Mouse (Mus musculus): ENCODE measurements at regions not wholly inside any gene's neighbourhood (a gene's known extent, or its start where the extent isn't known, plus 50 kb on each side); places are given as distances from the start of the nearest gene placed in this dataset.

DNA sequence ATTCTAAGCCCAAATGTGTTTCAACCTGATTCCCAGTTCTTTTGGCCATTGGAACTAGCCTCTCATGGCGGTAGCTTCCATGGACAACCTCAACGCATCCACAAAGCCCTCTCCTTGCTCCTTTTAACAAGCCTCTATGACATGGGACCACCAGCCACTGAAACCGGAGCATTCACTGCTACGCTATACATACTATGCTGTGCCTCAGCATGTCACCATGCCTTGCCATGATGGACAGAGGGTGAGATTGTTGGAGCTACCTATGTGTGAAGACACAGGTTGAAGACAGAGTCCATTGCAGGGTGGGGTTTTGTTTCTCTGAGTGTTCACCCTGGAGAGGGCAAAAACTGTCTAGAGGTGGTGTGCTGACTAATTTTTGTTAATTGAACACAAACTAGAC is 258.7 kb upstream of the Rnaseh2b start:
- no peak overlapping the region for H3K4me3 ChIP-seq (ENCODE audit: low read depth, low read length)
- no peaks in the 10 kb centered on the region for H3K4me1 ChIP-seq (ENCODE audit: control insufficient read depth, insufficient read depth, insufficient read length, low read length)
- H3K36me3 ChIP-seq (ENCODE audit: control insufficient read depth, insufficient read depth, low read length) = no peaks in the 10 kb centered on the region
- WGBS = 96% methylated on average over 4 of the region's 4 CpGs
- no peak for TF ChIP-seq POLR2A (IDR thresholded peaks at IDR 0.05; ENCODE audit: low read depth, low read length)
- no peaks in the 10 kb centered on the region for H3K27me3 ChIP-seq (ENCODE audit: control insufficient read depth, insufficient read depth, low read length)
- H3K27ac ChIP-seq (ENCODE audit: insufficient read depth, low read depth, low read length) = no peak overlapping the region

GRCm38 (mm10) chr14:62034664-62035063 is 257.7 kb upstream of the Rnaseh2b start:
- no peaks in the 10 kb centered on the region for H3K36me3 ChIP-seq (ENCODE audit: control insufficient read depth, insufficient read depth, low read length)
- H3K27me3 ChIP-seq (ENCODE audit: control insufficient read depth, insufficient read depth, low read length) = no peaks in the 10 kb centered on the region
- no peak overlapping the region for H3K4me3 ChIP-seq (ENCODE audit: low read depth, low read length)
- no peak overlapping the region for H3K27ac ChIP-seq (ENCODE audit: insufficient read depth, low read depth, low read length)
- TF ChIP-seq CTCF (IDR thresholded peaks at IDR 0.05; ENCODE audit: extremely low read depth, insufficient read length, insufficient replicate concordance, low read depth, low read length) = no peak
- TF ChIP-seq POLR2A (IDR thresholded peaks at IDR 0.05; ENCODE audit: low read depth, low read length) = no peak
- WGBS = 36% methylated on average over 4 of the region's 4 CpGs
- H3K4me1 ChIP-seq (ENCODE audit: control insufficient read depth, insufficient read depth, insufficient read length, low read length) = no peaks in the 10 kb centered on the region

- no peaks in the 10 kb centered on the region for H3K27me3 ChIP-seq (ENCODE audit: control insufficient read depth, insufficient read depth, low read length)
- WGBS = 86% methylated on average over 3 of the region's 3 CpGs
- H3K4me1 ChIP-seq (ENCODE audit: control insufficient read depth, insufficient read depth, insufficient read length, low read length) = no peaks in the 10 kb centered on the region
- H3K36me3 ChIP-seq (ENCODE audit: control insufficient read depth, insufficient read depth, low read length) = no peaks in the 10 kb centered on the region
- TF ChIP-seq POLR2A (IDR thresholded peaks at IDR 0.05; ENCODE audit: low read depth, low read length) = no peak
- TF ChIP-seq CTCF (IDR thresholded peaks at IDR 0.05; ENCODE audit: extremely low read depth, insufficient read length, insufficient replicate concordance, low read depth, low read length) = no peak
- H3K27ac ChIP-seq (ENCODE audit: insufficient read depth, low read depth, low read length) = no peak overlapping the region
- H3K4me3 ChIP-seq (ENCODE audit: low read depth, low read length) = no peak overlapping the region
Measured at GRCm38 (mm10) chr14:62035416-62035815, 257.0 kb upstream of the Rnaseh2b start.

GRCm38 (mm10) chr14:62037514-62037913 is 254.9 kb upstream of the Rnaseh2b start:
- no peak overlapping the region for H3K27ac ChIP-seq (ENCODE audit: insufficient read depth, low read depth, low read length)
- no peaks in the 10 kb centered on the region for H3K27me3 ChIP-seq (ENCODE audit: control insufficient read depth, insufficient read depth, low read length)
- TF ChIP-seq CTCF (IDR thresholded peaks at IDR 0.05; ENCODE audit: extremely low read depth, insufficient read length, insufficient replicate concordance, low read depth, low read length) = no peak
- no peak for TF ChIP-seq POLR2A (IDR thresholded peaks at IDR 0.05; ENCODE audit: low read depth, low read length)
- whole genome bisulfite sequencing = 38% methylated on average over 1 of the region's 1 CpGs
- H3K4me3 ChIP-seq (ENCODE audit: low read depth, low read length) = no peak overlapping the region
- no peaks in the 10 kb centered on the region for H3K4me1 ChIP-seq (ENCODE audit: control insufficient read depth, insufficient read depth, insufficient read length, low read length)
- no peaks in the 10 kb centered on the region for H3K36me3 ChIP-seq (ENCODE audit: control insufficient read depth, insufficient read depth, low read length)

DNA sequence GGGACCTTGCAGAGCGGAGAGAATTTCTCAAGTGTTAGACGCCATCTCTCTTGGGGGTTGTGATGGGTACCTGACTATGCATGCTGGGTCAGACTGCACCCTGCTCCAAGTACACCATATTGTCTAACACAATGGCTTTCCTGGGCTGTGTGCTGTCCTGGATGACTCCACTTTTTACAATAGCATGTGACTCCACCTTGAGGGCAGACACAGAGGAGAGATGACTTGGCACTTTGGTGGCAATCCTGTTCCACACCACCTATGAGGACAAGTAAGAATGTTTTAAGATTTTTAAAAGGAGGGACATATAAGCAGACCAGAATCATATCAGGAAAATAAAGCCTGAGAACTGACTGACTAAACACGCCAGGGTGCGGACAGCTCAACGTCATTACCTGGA is 254.5 kb upstream of the Rnaseh2b start:
- Histone ChIP-seq H3K27ac (ENCODE audit: insufficient read depth, low read depth, low read length) (no peak overlapping the region), H3K4me1 (ENCODE audit: control insufficient read depth, insufficient read depth, insufficient read length, low read length) (no peaks in the 10 kb centered on the region), H3K4me3 (ENCODE audit: low read depth, low read length) (no peak overlapping the region), H3K27me3 (ENCODE audit: control insufficient read depth, insufficient read depth, low read length) (no peaks in the 10 kb centered on the region), H3K36me3 (ENCODE audit: control insufficient read depth, insufficient read depth, low read length) (no peaks in the 10 kb centered on the region)
- 93% methylated on average over 5 of the region's 5 CpGs for WGBS
- no peak for TF ChIP-seq CTCF (IDR thresholded peaks at IDR 0.05; ENCODE audit: extremely low read depth, insufficient read length, insufficient replicate concordance, low read depth, low read length)
- no peak for TF ChIP-seq POLR2A (IDR thresholded peaks at IDR 0.05; ENCODE audit: low read depth, low read length)

DNA sequence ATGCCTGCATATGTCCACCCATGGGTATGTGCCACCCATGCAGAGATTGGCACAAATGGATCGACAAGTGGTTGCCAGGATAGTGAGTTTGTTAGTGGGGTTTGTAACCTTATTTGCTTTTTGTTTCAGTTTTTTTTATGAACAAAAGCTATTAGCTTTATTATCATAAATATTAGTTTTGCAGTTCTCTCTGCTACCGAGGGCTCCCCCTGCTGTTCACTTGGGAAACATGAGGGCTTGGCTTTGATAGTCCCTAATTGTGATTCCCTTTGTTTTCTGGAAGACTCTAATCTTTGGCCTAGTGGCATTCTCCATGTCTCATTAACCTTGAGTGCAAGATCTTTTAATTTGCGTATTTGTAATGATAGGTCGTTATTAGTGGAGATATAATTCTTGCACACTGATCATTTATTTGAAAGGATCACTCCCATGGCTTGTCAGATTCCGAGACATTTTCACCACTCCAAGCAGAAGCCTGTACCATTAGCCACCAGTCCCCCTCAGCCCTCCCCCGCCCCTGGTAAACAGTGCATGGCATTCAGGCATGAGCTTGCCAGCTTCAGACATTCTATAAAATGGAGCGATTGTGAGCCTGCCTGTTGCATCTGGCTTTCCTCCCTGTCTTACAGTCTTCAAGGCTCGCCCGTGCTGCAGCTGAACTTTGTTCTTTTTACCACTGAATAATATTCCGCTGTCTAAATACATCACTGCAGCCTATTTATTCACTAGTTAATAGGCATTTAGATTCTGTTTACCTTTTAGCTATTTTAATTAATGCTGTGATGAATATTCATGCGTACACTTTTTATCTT is 249.9 kb upstream of the Rnaseh2b start:
- WGBS = 49% methylated on average over 11 of the region's 11 CpGs
- H3K27ac ChIP-seq (ENCODE audit: insufficient read depth, low read depth, low read length) = no peak overlapping the region
- H3K36me3 ChIP-seq (ENCODE audit: control insufficient read depth, insufficient read depth, low read length) = no peaks in the 10 kb centered on the region
- H3K4me1 ChIP-seq (ENCODE audit: control insufficient read depth, insufficient read depth, insufficient read length, low read length) = no peaks in the 10 kb centered on the region
- no peaks in the 10 kb centered on the region for H3K27me3 ChIP-seq (ENCODE audit: control insufficient read depth, insufficient read depth, low read length)
- TF ChIP-seq POLR2A (IDR thresholded peaks at IDR 0.05; ENCODE audit: low read depth, low read length) (no peak), CTCF (IDR thresholded peaks at IDR 0.05; ENCODE audit: extremely low read depth, insufficient read length, insufficient replicate concordance, low read depth, low read length) (peak; percentile 6; the same call in 1 of the 2 replicates)
- no peak overlapping the region for H3K4me3 ChIP-seq (ENCODE audit: low read depth, low read length)

DNA sequence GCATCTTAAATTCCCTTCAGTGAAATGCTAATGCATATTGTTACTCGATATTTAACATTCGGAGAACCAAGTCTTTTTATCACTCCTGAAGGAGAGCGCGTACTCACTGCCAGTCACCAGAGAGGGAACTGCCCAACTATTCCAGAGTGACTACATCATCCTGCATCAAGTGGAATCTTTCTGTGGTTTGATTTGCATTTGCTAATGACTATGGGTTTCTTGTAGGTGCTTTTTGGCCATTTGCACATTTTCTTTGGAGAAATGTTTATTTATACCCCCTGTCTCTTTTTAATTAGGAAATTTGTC is 249.3 kb upstream of the Rnaseh2b start:
- 91% methylated on average over 4 of the region's 4 CpGs for WGBS
- H3K27me3 ChIP-seq (ENCODE audit: control insufficient read depth, insufficient read depth, low read length) = no peaks in the 10 kb centered on the region

More for the DNA sequence above, 249.3 kb upstream of the Rnaseh2b start:
- TF ChIP-seq CTCF (IDR thresholded peaks at IDR 0.05; ENCODE audit: extremely low read depth, insufficient read length, insufficient replicate concordance, low read depth, low read length) (no peak), POLR2A (IDR thresholded peaks at IDR 0.05; ENCODE audit: low read depth, low read length) (no peak)
- H3K36me3 ChIP-seq (ENCODE audit: control insufficient read depth, insufficient read depth, low read length) = no peaks in the 10 kb centered on the region
- no peak overlapping the region for H3K27ac ChIP-seq (ENCODE audit: insufficient read depth, low read depth, low read length)
- no peak overlapping the region for H3K4me3 ChIP-seq (ENCODE audit: low read depth, low read length)
- H3K4me1 ChIP-seq (ENCODE audit: control insufficient read depth, insufficient read depth, insufficient read length, low read length) = no peaks in the 10 kb centered on the region

All from small intestine, adult 2 months (tissue).